Mouse (Mus musculus): ENCODE data around the gene Atp5s. TPM values are rescaled to one million over a fixed set of nuclear protein-coding genes. Genes with fewer than 3 reads are reported as not detected.
A peak's percentile ranks its signal among the peaks of the same experiment; 100 is the strongest.

Gene Atp5s
- polyA plus RNA-seq, 1 experiment = 9.3 TPM

DNA sequence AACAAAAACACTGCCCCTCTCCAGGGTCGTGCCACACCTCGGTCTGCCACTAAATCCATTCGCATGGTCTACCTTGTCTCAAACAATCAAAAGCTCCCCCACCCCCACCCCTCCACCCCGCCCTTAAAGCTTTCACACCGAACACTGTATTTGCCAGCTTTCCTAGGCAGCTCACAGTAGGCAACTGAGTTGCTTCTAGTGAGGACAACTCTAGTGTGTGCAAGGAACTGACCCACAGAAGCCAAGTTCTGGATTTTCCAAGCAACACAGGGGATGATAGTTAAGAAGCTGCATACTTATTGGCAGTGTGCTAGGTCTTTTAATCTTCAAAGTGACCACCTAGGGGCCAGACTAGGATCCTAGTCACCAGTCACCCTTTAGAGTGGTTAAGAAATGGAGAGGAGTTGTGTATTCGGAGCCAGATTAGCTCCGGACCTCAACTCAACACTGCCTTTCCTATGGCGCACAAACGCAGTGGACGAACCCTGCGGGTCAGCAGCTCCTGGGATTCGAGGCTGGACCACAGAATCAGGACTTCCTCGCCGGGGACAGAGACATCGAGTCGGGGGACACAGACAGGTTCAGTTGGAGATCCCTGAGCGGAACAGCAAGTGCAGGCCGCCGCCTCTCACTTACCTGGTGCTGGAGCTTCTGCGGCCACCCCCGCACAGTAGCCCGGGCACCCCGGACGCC lies 586 bp upstream of the Atp5s start:
- H3K36me3 ChIP-seq (ENCODE audit: control insufficient read depth, insufficient read depth) = no peaks in the 10 kb centered on the region
- H3K79me2 ChIP-seq (ENCODE audit: control insufficient read depth, insufficient read depth) = no peaks in the 10 kb centered on the region
- TF ChIP-seq CEBPB (IDR thresholded peaks at IDR 0.05; ENCODE audit: insufficient read depth, poor library complexity, severe bottlenecking) (no peak), SRF (IDR thresholded peaks at IDR 0.05; ENCODE audit: control insufficient read depth, insufficient read length, low read depth) (no peak), USF1 (IDR thresholded peaks at IDR 0.05; ENCODE audit: low read depth) (no peak), TCF12 (IDR thresholded peaks at IDR 0.05; ENCODE audit: insufficient read depth, poor library complexity, severe bottlenecking) (no peak), MYOG (IDR thresholded peaks at IDR 0.05; ENCODE audit: control insufficient read depth in 1 of 3, insufficient read depth in 1 of 3, insufficient read length in 2 of 3, low read depth in 2 of 3) (no peak), POLR2A (IDR thresholded peaks at IDR 0.05; ENCODE audit: insufficient read length, low read depth) (no peak), TCF3 (IDR thresholded peaks at IDR 0.05; ENCODE audit: insufficient read length, low read depth) (no peak)
- H3ac ChIP-seq (ENCODE audit: control insufficient read depth, insufficient read length) = peak overlapping the region; percentile 75
- no peaks in the 10 kb centered on the region for H3K27me3 ChIP-seq (ENCODE audit: control insufficient read depth, insufficient read depth, insufficient read length)
- H3K4me3 ChIP-seq = peak overlapping the region; percentile 67
- H3K4me2 ChIP-seq (ENCODE audit: low read depth) = peak overlapping the region; percentile 100

DNA sequence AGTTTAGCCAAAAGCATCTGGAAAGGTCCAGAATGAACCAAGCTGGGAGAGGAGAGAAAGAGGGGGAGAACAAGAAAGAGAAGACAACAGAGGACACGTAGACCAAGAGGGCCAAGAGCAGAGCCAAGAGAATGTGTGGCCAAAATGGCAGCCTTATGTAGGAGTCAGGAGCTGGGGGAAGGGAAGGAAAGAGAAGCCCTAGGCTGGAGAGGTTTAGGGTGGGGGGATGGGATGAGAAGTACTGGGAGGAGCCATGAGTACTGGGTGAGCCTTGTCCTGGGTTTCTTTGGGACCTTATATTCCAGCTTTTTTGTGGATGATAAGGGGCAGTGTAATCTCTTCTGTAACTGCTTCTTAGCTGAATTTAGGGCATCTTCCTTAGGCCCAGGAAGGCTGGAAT lies 4.5 kb downstream of the Atp5s start:
- Histone ChIP-seq H3K4me3 (no peak overlapping the region), H3K79me2 (ENCODE audit: control insufficient read depth, insufficient read depth) (no peaks in the 10 kb centered on the region), H3K36me3 (ENCODE audit: control insufficient read depth, insufficient read depth) (no peaks in the 10 kb centered on the region), H3ac (ENCODE audit: control insufficient read depth, insufficient read length) (no peak overlapping the region), H3K4me2 (ENCODE audit: low read depth) (no peak overlapping the region), H3K27me3 (ENCODE audit: control insufficient read depth, insufficient read depth, insufficient read length) (no peaks in the 10 kb centered on the region)
- TF ChIP-seq MAX (IDR thresholded peaks at IDR 0.05; ENCODE audit: low read depth) = no peak
- TF ChIP-seq MYOG (IDR thresholded peaks at IDR 0.05; ENCODE audit: control insufficient read depth in 1 of 3, insufficient read depth in 1 of 3, insufficient read length in 2 of 3, low read depth in 2 of 3) = no peak
- TF ChIP-seq USF1 (IDR thresholded peaks at IDR 0.05; ENCODE audit: low read depth) = no peak
- no peak for TF ChIP-seq POLR2AphosphoS2 (IDR thresholded peaks at IDR 0.05; ENCODE audit: insufficient read length, low read depth)
- TF ChIP-seq REST (IDR thresholded peaks at IDR 0.05; ENCODE audit: insufficient read depth, insufficient read length) = no peak
- TF ChIP-seq TCF3 (IDR thresholded peaks at IDR 0.05; ENCODE audit: insufficient read length, low read depth) = no peak
- no peak for TF ChIP-seq MYOD1 (IDR thresholded peaks at IDR 0.05; ENCODE audit: control insufficient read depth in 1 of 3, insufficient read length in 2 of 3, low read depth in 2 of 3)
- no peak for TF ChIP-seq CEBPB (IDR thresholded peaks at IDR 0.05; ENCODE audit: insufficient read depth, poor library complexity, severe bottlenecking)
- no peak for TF ChIP-seq POLR2A (IDR thresholded peaks at IDR 0.05; ENCODE audit: insufficient read length, low read depth)
- no peak for TF ChIP-seq E2F4 (IDR thresholded peaks at IDR 0.05; ENCODE audit: insufficient read depth)
- TF ChIP-seq SRF (IDR thresholded peaks at IDR 0.05; ENCODE audit: control insufficient read depth, insufficient read length, low read depth) = no peak
- TF ChIP-seq TCF12 (IDR thresholded peaks at IDR 0.05; ENCODE audit: insufficient read depth, poor library complexity, severe bottlenecking) = no peak

DNA sequence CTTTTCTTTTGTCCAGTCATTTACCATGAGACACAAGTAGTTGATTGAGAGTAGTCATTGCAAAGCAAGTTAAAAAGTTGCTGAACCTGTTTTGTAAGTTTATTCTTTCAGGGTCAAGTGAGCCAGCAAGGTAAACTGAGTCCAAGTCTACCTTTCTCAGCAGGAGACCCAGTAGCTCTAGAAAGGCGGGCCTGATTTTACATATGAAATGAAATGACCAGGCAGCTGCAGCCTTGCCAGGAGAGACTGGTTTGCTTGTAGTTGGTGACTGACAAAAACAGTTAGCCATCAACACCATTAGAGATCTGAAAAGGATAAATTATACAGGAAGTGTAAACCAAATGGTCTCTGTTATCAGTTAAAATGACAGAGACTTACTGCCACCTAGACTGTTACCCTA lies 5.6 kb downstream of the Atp5s start:
- no peak for TF ChIP-seq MAX (IDR thresholded peaks at IDR 0.05; ENCODE audit: low read depth)
- TF ChIP-seq REST (IDR thresholded peaks at IDR 0.05; ENCODE audit: insufficient read depth, insufficient read length) = no peak
- no peak for TF ChIP-seq TCF3 (IDR thresholded peaks at IDR 0.05; ENCODE audit: insufficient read length, low read depth)
- no peak for TF ChIP-seq MYOG (IDR thresholded peaks at IDR 0.05; ENCODE audit: control insufficient read depth in 1 of 3, insufficient read depth in 1 of 3, insufficient read length in 2 of 3, low read depth in 2 of 3)
- no peak for TF ChIP-seq TCF12 (IDR thresholded peaks at IDR 0.05; ENCODE audit: insufficient read depth, poor library complexity, severe bottlenecking)
- no peak for TF ChIP-seq CEBPB (IDR thresholded peaks at IDR 0.05; ENCODE audit: insufficient read depth, poor library complexity, severe bottlenecking)
- TF ChIP-seq MYOD1 (IDR thresholded peaks at IDR 0.05; ENCODE audit: control insufficient read depth in 1 of 3, insufficient read length in 2 of 3, low read depth in 2 of 3) = no peak
- TF ChIP-seq USF1 (IDR thresholded peaks at IDR 0.05; ENCODE audit: low read depth) = no peak
- TF ChIP-seq SRF (IDR thresholded peaks at IDR 0.05; ENCODE audit: control insufficient read depth, insufficient read length, low read depth) = no peak
- Histone ChIP-seq H3K27me3 (ENCODE audit: control insufficient read depth, insufficient read depth, insufficient read length) (no peaks in the 10 kb centered on the region), H3K4me3 (no peak overlapping the region), H3K4me2 (ENCODE audit: low read depth) (no peak overlapping the region), H3K36me3 (ENCODE audit: control insufficient read depth, insufficient read depth) (no peaks in the 10 kb centered on the region), H3ac (ENCODE audit: control insufficient read depth, insufficient read length) (no peak overlapping the region), H3K79me2 (ENCODE audit: control insufficient read depth, insufficient read depth) (no peaks in the 10 kb centered on the region)

GRCm38 (mm10) chr12:69732221-69732620 lies 7.5 kb downstream of the Atp5s start:
- H3K27me3 ChIP-seq (ENCODE audit: control insufficient read depth, insufficient read depth, insufficient read length) = no peaks in the 10 kb centered on the region
- no peak overlapping the region for H3K4me2 ChIP-seq (ENCODE audit: low read depth)
- no peaks in the 10 kb centered on the region for H3K36me3 ChIP-seq (ENCODE audit: control insufficient read depth, insufficient read depth)
- no peak overlapping the region for H3ac ChIP-seq (ENCODE audit: control insufficient read depth, insufficient read length)
- H3K79me2 ChIP-seq (ENCODE audit: control insufficient read depth, insufficient read depth) = no peaks in the 10 kb centered on the region
- no peak overlapping the region for H3K4me3 ChIP-seq
- TF ChIP-seq TCF12 (IDR thresholded peaks at IDR 0.05; ENCODE audit: insufficient read depth, poor library complexity, severe bottlenecking) (no peak), MAX (IDR thresholded peaks at IDR 0.05; ENCODE audit: low read depth) (no peak), USF1 (IDR thresholded peaks at IDR 0.05; ENCODE audit: low read depth) (no peak), POLR2AphosphoS2 (IDR thresholded peaks at IDR 0.05; ENCODE audit: insufficient read length, low read depth) (no peak), CEBPB (IDR thresholded peaks at IDR 0.05; ENCODE audit: insufficient read depth, poor library complexity, severe bottlenecking) (no peak), REST (IDR thresholded peaks at IDR 0.05; ENCODE audit: insufficient read depth, insufficient read length) (no peak)

- H3ac ChIP-seq (ENCODE audit: control insufficient read depth, insufficient read length) = no peak overlapping the region
- TF ChIP-seq CEBPB (IDR thresholded peaks at IDR 0.05; ENCODE audit: insufficient read depth, poor library complexity, severe bottlenecking) = no peak
- no peak for TF ChIP-seq REST (IDR thresholded peaks at IDR 0.05; ENCODE audit: insufficient read depth, insufficient read length)
- no peak for TF ChIP-seq POLR2A (IDR thresholded peaks at IDR 0.05; ENCODE audit: insufficient read length, low read depth)
- TF ChIP-seq MYOD1 (IDR thresholded peaks at IDR 0.05; ENCODE audit: control insufficient read depth in 1 of 3, insufficient read length in 2 of 3, low read depth in 2 of 3) = no peak
- no peak for TF ChIP-seq MAX (IDR thresholded peaks at IDR 0.05; ENCODE audit: low read depth)
- TF ChIP-seq TCF12 (IDR thresholded peaks at IDR 0.05; ENCODE audit: insufficient read depth, poor library complexity, severe bottlenecking) = no peak
- TF ChIP-seq E2F4 (IDR thresholded peaks at IDR 0.05; ENCODE audit: insufficient read depth) = no peak
- no peak for TF ChIP-seq USF1 (IDR thresholded peaks at IDR 0.05; ENCODE audit: low read depth)
- no peak for TF ChIP-seq SRF (IDR thresholded peaks at IDR 0.05; ENCODE audit: control insufficient read depth, insufficient read length, low read depth)
- TF ChIP-seq MYOG (IDR thresholded peaks at IDR 0.05; ENCODE audit: control insufficient read depth in 1 of 3, insufficient read depth in 1 of 3, insufficient read length in 2 of 3, low read depth in 2 of 3) = no peak
- no peak for TF ChIP-seq POLR2AphosphoS2 (IDR thresholded peaks at IDR 0.05; ENCODE audit: insufficient read length, low read depth)
- TF ChIP-seq TCF3 (IDR thresholded peaks at IDR 0.05; ENCODE audit: insufficient read length, low read depth) = no peak
- no peaks in the 10 kb centered on the region for H3K79me2 ChIP-seq (ENCODE audit: control insufficient read depth, insufficient read depth)
- no peaks in the 10 kb centered on the region for H3K36me3 ChIP-seq (ENCODE audit: control insufficient read depth, insufficient read depth)
- H3K4me3 ChIP-seq = no peak overlapping the region
- H3K27me3 ChIP-seq (ENCODE audit: control insufficient read depth, insufficient read depth, insufficient read length) = no peaks in the 10 kb centered on the region
- H3K4me2 ChIP-seq (ENCODE audit: low read depth) = no peak overlapping the region
These were observed 8.8 kb downstream of the Atp5s start for GRCm38 (mm10) chr12:69733518-69733917.
